17 mouse cellular contexts compared by ENCODE assay signal in genomic region chr7:82792644-82793043, GRCm38 (mm10).
"Had no signal": no experiment of that assay in that cellular context is flagged by ENCODE, and none has a peak within 500 bp of the region (broad histone marks: within the 10 kb centered on the region; RNA-seq: fewer than 3 reads in every experiment).

No protein-coding gene starts in this region.

- H3K4me2 ChIP-seq: midbrain, embryonic 12.5 days; neural tube, embryonic 12.5 days; stomach, embryonic 15.5 days had no signal

- ATAC-seq: midbrain, embryonic 16.5 days had no signal

- DNase-seq: lung, adult 18-20 months; lung, postnatal 10 days; lung, postnatal 4 days; midbrain, embryonic 14.5 days; retina, postnatal 1 day; right cerebral cortex, adult 18-20 months; thymus, adult 2 months; thymus, postnatal 25 days; thymus, postnatal 4 days had no signal

- H3K4me3 ChIP-seq: midbrain, embryonic 10.5 days; midbrain, embryonic 12.5 days; myocyte; neural tube, embryonic 12.5 days; stomach, embryonic 15.5 days had no signal

- H3K4me1 ChIP-seq: neural tube, embryonic 12.5 days; stomach, embryonic 15.5 days had no signal

- H3K9ac ChIP-seq: liver, embryonic 14.5 days; midbrain, embryonic 12.5 days; neural tube, embryonic 12.5 days; stomach, embryonic 15.5 days had no signal

- H3K27me3 ChIP-seq: midbrain, embryonic 12.5 days; neural tube, embryonic 12.5 days; stomach, embryonic 15.5 days had no signal

- H3K36me3 ChIP-seq: midbrain, embryonic 10.5 days; midbrain, embryonic 12.5 days; neural tube, embryonic 12.5 days; stomach, embryonic 15.5 days had no signal

- H3K27ac ChIP-seq: liver, embryonic 14.5 days; midbrain, embryonic 10.5 days; midbrain, embryonic 12.5 days; neural tube, embryonic 12.5 days; stomach, embryonic 15.5 days; stomach, postnatal 0 days had no signal

- H3K9me3 ChIP-seq: midbrain, embryonic 10.5 days; midbrain, embryonic 12.5 days; neural tube, embryonic 12.5 days; stomach, embryonic 15.5 days had no signal
